In genomic region chr5:24344477-24345051, GRCm38 (mm10) we compare ENCODE assay signal across 9 mouse cellular contexts. TPM values are rescaled to one million over a fixed set of nuclear protein-coding genes. Genes with fewer than 3 reads are reported as not detected.
DNase-seq lines count a peak whose midpoint lies in the region; ATAC-seq and TF ChIP-seq lines count a peak whose summit lies in the region.
"Had no signal": no experiment of that assay in that cellular context is flagged by ENCODE, and none has a peak within 500 bp of the region (broad histone marks: within the 10 kb centered on the region; RNA-seq: fewer than 3 reads in every experiment).

No protein-coding gene starts in this region.

- no peaks in the 10 kb centered on the region for H3K9me3 ChIP-seq in heart, postnatal 0 days (replicated peaks; ENCODE audit: control insufficient read depth, low read length)
- H3K9me3 ChIP-seq in liver, embryonic 12.5 days (replicated peaks) = no peaks in the 10 kb centered on the region
- H3K9me3 ChIP-seq in neural tube, embryonic 15.5 days (replicated peaks) = no peaks in the 10 kb centered on the region
- H3K9me3 ChIP-seq: limb, embryonic 12.5 days had no signal

- peaks cover 58% of the 10 kb centered on the region for H3K4me1 ChIP-seq in heart, postnatal 0 days (ENCODE audit: control insufficient read depth, insufficient read depth)
- peaks cover 71% of the 10 kb centered on the region for H3K4me1 ChIP-seq in liver, embryonic 12.5 days
- H3K4me1 ChIP-seq in neural tube, embryonic 15.5 days = peaks cover 49% of the 10 kb centered on the region

- no peak for TF ChIP-seq CTCF in heart, postnatal 0 days (IDR thresholded peaks at IDR 0.05; ENCODE audit: low read depth)

- peak overlapping the region; percentile 24 for H3K4me2 ChIP-seq in heart, postnatal 0 days (ENCODE audit: low read depth, low read length)
- H3K4me2 ChIP-seq in liver, embryonic 12.5 days = peak overlapping the region; percentile 38
- H3K4me2 ChIP-seq in neural tube, embryonic 15.5 days = peak overlapping the region; percentile 41
- H3K4me2 ChIP-seq: limb, embryonic 12.5 days had no signal

- H3K36me3 ChIP-seq in heart, postnatal 0 days (replicated peaks; ENCODE audit: control insufficient read depth, insufficient read depth, low read length) = peaks cover 27% of the 10 kb centered on the region
- no peaks in the 10 kb centered on the region for H3K36me3 ChIP-seq in liver, embryonic 12.5 days
- peaks cover 6% of the 10 kb centered on the region; the same call in 1 of the 2 replicates for H3K36me3 ChIP-seq in neural tube, embryonic 15.5 days
- H3K36me3 ChIP-seq: limb, embryonic 12.5 days had no signal

- WGBS in heart, postnatal 0 days = 15% methylated on average over 12 of the region's 12 CpGs
- 20% methylated on average over 12 of the region's 12 CpGs for WGBS in liver, embryonic 12.5 days (ENCODE audit: insufficient replicate concordance)
- 5% methylated on average over 12 of the region's 12 CpGs for whole genome bisulfite sequencing in neural tube, embryonic 15.5 days

- H3K4me3 ChIP-seq in heart, postnatal 0 days (ENCODE audit: low read depth, low read length) = no peak overlapping the region
- H3K4me3 ChIP-seq in liver, embryonic 12.5 days = no peak overlapping the region
- no peak overlapping the region for H3K4me3 ChIP-seq in neural tube, embryonic 15.5 days (replicated peaks)
- H3K4me3 ChIP-seq: limb, embryonic 12.5 days had no signal

- no peak for TF ChIP-seq EP300 in heart, postnatal 0 days (IDR thresholded peaks at IDR 0.05; ENCODE audit: low read depth)

- peak overlapping the region; percentile 65 for H3K27ac ChIP-seq in heart, postnatal 0 days (ENCODE audit: low read depth)
- peak overlapping the region; percentile 46; the same call in 1 of the 2 replicates for H3K27ac ChIP-seq in liver, embryonic 12.5 days
- H3K27ac ChIP-seq in neural tube, embryonic 15.5 days (replicated peaks) = peak overlapping the region; percentile 86
- H3K27ac ChIP-seq: limb, embryonic 12.5 days had no signal

- H3K27me3 ChIP-seq in heart, postnatal 0 days (ENCODE audit: control insufficient read depth, insufficient read depth, low read length) = no peaks in the 10 kb centered on the region
- peaks cover 60% of the 10 kb centered on the region for H3K27me3 ChIP-seq in liver, embryonic 12.5 days (replicated peaks)
- H3K27me3 ChIP-seq in neural tube, embryonic 15.5 days (replicated peaks) = no peaks in the 10 kb centered on the region

- 0 out of 2 replicates have a peak overlapping the region, but pooled peaks have one; percentile 3 for H3K9ac ChIP-seq in heart, postnatal 0 days (replicated peaks; ENCODE audit: low read depth, low read length)
- no peak overlapping the region for H3K9ac ChIP-seq in liver, embryonic 12.5 days
- H3K9ac ChIP-seq in neural tube, embryonic 15.5 days (replicated peaks) = peak overlapping the region; percentile 22; the same call in 1 of the 2 replicates
- H3K9ac ChIP-seq: limb, embryonic 12.5 days had no signal

- peak; percentile 48 for DNase-seq in urinary bladder, postnatal 14 days (ENCODE audit: low spot score)
- DNase-seq in urinary bladder, postnatal 10 days (ENCODE audit: low spot score) = no peak
- peak; percentile 30 for DNase-seq in heart, postnatal 0 days (ENCODE audit: low spot score)
- DNase-seq in cerebellum, postnatal 36 days = no peak
- DNase-seq in adrenal gland, postnatal 14 days = no peak

- peak; percentile 21; the same call in 1 of the 2 replicates for ATAC-seq in heart, postnatal 0 days (ENCODE audit: insufficient read depth, low read depth)
- no peak for ATAC-seq in liver, embryonic 12.5 days
- ATAC-seq in neural tube, embryonic 15.5 days (ENCODE audit: low FRiP score) = peak; percentile 35; the same call in 1 of the 2 replicates
- ATAC-seq in monocyte, adult 5-6 weeks (replicated peaks; ENCODE audit: insufficient number of reproducible peaks, low FRiP score, low TSS enrichment, poor library complexity, severe bottlenecking) = no peak

RNA-seq across cellular contexts. Expression of gene Kcnh2, which starts 6.8 kb away (rescaled TPM):
- 86.1 and 120 TPM in 2 replicates for total RNA-seq in heart, postnatal 0 days (2014; rRNA removed; ENCODE audit: low replicate concordance)
- polyA plus RNA-seq in heart, postnatal 0 days (2015; fragmentation: Nextera tagmentation; extraction: Ambion mirVana) = 29.4 and 32.1 TPM in 2 replicates
- polyA plus RNA-seq in liver, embryonic 12.5 days (2016; fragmentation: Nextera tagmentation; extraction: Ambion mirVana) = 0.89 and 1.6 TPM in 2 replicates
- 12.7 and 18.2 TPM in 2 replicates for polyA plus RNA-seq in neural tube, embryonic 15.5 days (2015; fragmentation: Nextera tagmentation; extraction: Ambion mirVana)
- total RNA-seq in monocyte, adult 5-6 weeks (2017) = 0.53 TPM in 1 of 3 replicates, not detected in the others
- 10.7 and 11.1 TPM in 2 replicates for total RNA-seq in adrenal gland, postnatal 14 days (2021)

RNA-seq across cellular contexts. Expression of gene Nos3, which starts 20.0 kb away (rescaled TPM):
- 50.9 and 52.1 TPM in 2 replicates for total RNA-seq in heart, postnatal 0 days (2014; rRNA removed; ENCODE audit: low replicate concordance)
- polyA plus RNA-seq in heart, postnatal 0 days (2015; fragmentation: Nextera tagmentation; extraction: Ambion mirVana) = 21.1 and 25.6 TPM in 2 replicates
- polyA plus RNA-seq in liver, embryonic 12.5 days (2016; fragmentation: Nextera tagmentation; extraction: Ambion mirVana) = 4.4 and 4.9 TPM in 2 replicates
- 9.3 and 10.6 TPM in 2 replicates for polyA plus RNA-seq in neural tube, embryonic 15.5 days (2015; fragmentation: Nextera tagmentation; extraction: Ambion mirVana)
- 0.29 TPM in 1 of 3 replicates, not detected in the others for total RNA-seq in monocyte, adult 5-6 weeks (2017)
- total RNA-seq in adrenal gland, postnatal 14 days (2021) = 16.8 and 18.3 TPM in 2 replicates

RNA-seq across cellular contexts. Expression of gene Atg9b, which starts 47.4 kb away (rescaled TPM):
- total RNA-seq in heart, postnatal 0 days (2014; rRNA removed; ENCODE audit: low replicate concordance) = 0.15 and 0.66 TPM in 2 replicates
- 0.34 and 0.47 TPM in 2 replicates for polyA plus RNA-seq in heart, postnatal 0 days (2015; fragmentation: Nextera tagmentation; extraction: Ambion mirVana)
- polyA plus RNA-seq in liver, embryonic 12.5 days (2016; fragmentation: Nextera tagmentation; extraction: Ambion mirVana) = 0.47 and 0.93 TPM in 2 replicates
- 4.0 and 4.8 TPM in 2 replicates for polyA plus RNA-seq in neural tube, embryonic 15.5 days (2015; fragmentation: Nextera tagmentation; extraction: Ambion mirVana)
- total RNA-seq in monocyte, adult 5-6 weeks (2017) = 0.11 to 0.87 TPM in 2 of 3 replicates, not detected in the other
- total RNA-seq in adrenal gland, postnatal 14 days (2021) = 0.41 and 0.60 TPM in 2 replicates

RNA-seq across cellular contexts. Expression of gene Abcb8, which starts 48.9 kb away (rescaled TPM):
- 141 and 159 TPM in 2 replicates for total RNA-seq in heart, postnatal 0 days (2014; rRNA removed; ENCODE audit: low replicate concordance)
- 69.2 and 73.2 TPM in 2 replicates for polyA plus RNA-seq in heart, postnatal 0 days (2015; fragmentation: Nextera tagmentation; extraction: Ambion mirVana)
- 32.6 and 34.1 TPM in 2 replicates for polyA plus RNA-seq in liver, embryonic 12.5 days (2016; fragmentation: Nextera tagmentation; extraction: Ambion mirVana)
- 49.4 and 52.2 TPM in 2 replicates for polyA plus RNA-seq in neural tube, embryonic 15.5 days (2015; fragmentation: Nextera tagmentation; extraction: Ambion mirVana)
- 4.5 to 7.6 TPM (median 5.2 TPM) in 3 replicates for total RNA-seq in monocyte, adult 5-6 weeks (2017)
- 80.9 and 92.2 TPM in 2 replicates for total RNA-seq in adrenal gland, postnatal 14 days (2021)

Comparison
In these comparisons a context has a peak if more than half of its experiments do, and no peak if none do; other contexts are left out.
1. DNase-seq: peak in urinary bladder, postnatal 14 days (single experiment) and heart, postnatal 0 days (single experiment); none in urinary bladder, postnatal 10 days (single experiment), cerebellum, postnatal 36 days (0 of 2) and adrenal gland, postnatal 14 days (single experiment).
2. ATAC-seq: peak in heart, postnatal 0 days (single experiment) and neural tube, embryonic 15.5 days (single experiment); none in liver, embryonic 12.5 days (single experiment) and monocyte, adult 5-6 weeks (single experiment).
3. RNA of gene Nos3, which starts 20.0 kb away (total RNA-seq): 50.9 to 52.1 TPM in heart, postnatal 0 days and 16.8 to 18.3 TPM in adrenal gland, postnatal 14 days; 0.29 TPM in monocyte, adult 5-6 weeks; every median in the first group is over 10 times any median in the second.
4. Peak in every context shown above with its lines, with median percentiles within 50 percentile points of each other: H3K27ac ChIP-seq and H3K4me2 ChIP-seq.